In the genomic region with DNA sequence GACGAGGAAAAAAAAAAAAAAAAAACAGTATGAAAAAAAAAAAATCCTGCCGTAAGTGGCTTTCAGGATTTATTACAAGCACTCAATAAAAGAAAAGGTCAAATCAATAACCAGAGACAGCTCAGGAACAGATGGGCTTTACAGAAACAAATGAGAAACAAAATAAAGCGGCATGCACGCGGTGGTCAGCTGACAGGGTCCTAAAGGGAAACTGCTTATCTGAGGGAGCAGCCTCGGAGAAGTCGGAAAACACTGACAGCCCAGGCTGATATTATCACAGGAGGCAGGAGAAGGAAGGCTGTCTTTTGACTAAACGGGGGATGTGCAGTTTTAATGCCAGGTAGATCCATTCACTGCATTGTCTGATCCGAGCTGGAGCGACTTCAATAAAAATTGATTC, we compare ENCODE assay signal across 9 mouse cellular contexts.
DNase-seq lines count a peak whose midpoint lies in the region; ATAC-seq and TF ChIP-seq lines count a peak whose summit lies in the region.
"Had no signal": no experiment of that assay in that cellular context is flagged by ENCODE, and none has a peak within 500 bp of the region (broad histone marks: within the 10 kb centered on the region; RNA-seq: fewer than 3 reads in every experiment).

No protein-coding gene starts in this region.

- H3K27ac ChIP-seq in heart, embryonic 14.5 days (replicated peaks in 1 of 2; ENCODE audit: control insufficient read depth in 1 of 2, insufficient read depth in 1 of 2, low read depth in 2 of 2, low read length in 2 of 2): peak overlapping the region in 1 of 2 experiments; percentile 14; a peak in 1 of 4 replicates
- no peak overlapping the region for H3K27ac ChIP-seq in embryonic facial prominence, embryonic 13.5 days
- H3K27ac ChIP-seq in intestine, embryonic 15.5 days: no peak overlapping the region
- no peak overlapping the region for H3K27ac ChIP-seq in midbrain, postnatal 0 days (ENCODE audit: low read depth, low read length)
- H3K27ac ChIP-seq: macrophage had no signal

- TF ChIP-seq CTCF in midbrain, postnatal 0 days (IDR thresholded peaks at IDR 0.05): no peak

- no peak for DNase-seq in heart, adult 11 months
- peak; percentile 31 for DNase-seq in midbrain, postnatal 0 days (ENCODE audit: low spot score)
- no peak for DNase-seq in layer of hippocampus, postnatal 25 days (ENCODE audit: extremely low spot score in 1 of 2, low spot score in 1 of 2)
- DNase-seq in urinary bladder, adult 2 months (ENCODE audit: low spot score): no peak

- peak overlapping the region; percentile 60 for H3K9ac ChIP-seq in heart, embryonic 14.5 days (ENCODE audit: low read length)
- 0 out of 2 replicates have a peak overlapping the region, but pooled peaks have one; percentile 16 for H3K9ac ChIP-seq in embryonic facial prominence, embryonic 13.5 days
- H3K9ac ChIP-seq in intestine, embryonic 15.5 days: no peak overlapping the region
- H3K9ac ChIP-seq in midbrain, postnatal 0 days (replicated peaks; ENCODE audit: low read length, poor library complexity, severe bottlenecking): 0 out of 2 replicates have a peak overlapping the region, but pooled peaks have one; percentile 5

- H3K36me3 ChIP-seq in heart, embryonic 14.5 days (ENCODE audit: control insufficient read depth, insufficient read depth, low read length): peaks cover 43% of the 10 kb centered on the region
- H3K36me3 ChIP-seq in embryonic facial prominence, embryonic 13.5 days: peaks cover 18% of the 10 kb centered on the region
- H3K36me3 ChIP-seq in intestine, embryonic 15.5 days: peaks cover 10% of the 10 kb centered on the region
- peaks cover 13% of the 10 kb centered on the region for H3K36me3 ChIP-seq in midbrain, postnatal 0 days (ENCODE audit: insufficient read depth, low read length)

- no peaks in the 10 kb centered on the region for H3K9me3 ChIP-seq in heart, embryonic 14.5 days (ENCODE audit: control insufficient read depth, low read length)
- H3K9me3 ChIP-seq in embryonic facial prominence, embryonic 13.5 days: no peaks in the 10 kb centered on the region
- H3K9me3 ChIP-seq in intestine, embryonic 15.5 days: no peaks in the 10 kb centered on the region
- H3K9me3 ChIP-seq in midbrain, postnatal 0 days (ENCODE audit: low read length): no peaks in the 10 kb centered on the region

- peak overlapping the region; percentile 24 to 34; a peak in 3 of 4 replicates for H3K4me3 ChIP-seq in heart, embryonic 14.5 days (ENCODE audit: control insufficient read depth in 1 of 2, insufficient read depth in 1 of 2, low read depth in 1 of 2, low read length in 2 of 2)
- peak overlapping the region; percentile 32 for H3K4me3 ChIP-seq in embryonic facial prominence, embryonic 13.5 days
- H3K4me3 ChIP-seq in intestine, embryonic 15.5 days (replicated peaks): 0 out of 2 replicates have a peak overlapping the region, but pooled peaks have one; percentile 11
- peak overlapping the region; percentile 40 for H3K4me3 ChIP-seq in midbrain, postnatal 0 days (ENCODE audit: low read depth, low read length)

- H3K27me3 ChIP-seq in heart, embryonic 14.5 days (ENCODE audit: control insufficient read depth, insufficient read depth, low read length): no peaks in the 10 kb centered on the region
- no peaks in the 10 kb centered on the region for H3K27me3 ChIP-seq in embryonic facial prominence, embryonic 13.5 days
- no peaks in the 10 kb centered on the region for H3K27me3 ChIP-seq in intestine, embryonic 15.5 days (replicated peaks)
- no peaks in the 10 kb centered on the region for H3K27me3 ChIP-seq in midbrain, postnatal 0 days (ENCODE audit: insufficient read depth, low read length)

- peak overlapping the region; percentile 63 for H3K4me2 ChIP-seq in heart, embryonic 14.5 days (ENCODE audit: low read length)
- H3K4me2 ChIP-seq in embryonic facial prominence, embryonic 13.5 days: peak overlapping the region; percentile 56
- H3K4me2 ChIP-seq in intestine, embryonic 15.5 days (replicated peaks): peak overlapping the region; percentile 43
- H3K4me2 ChIP-seq in midbrain, postnatal 0 days (ENCODE audit: low read depth, low read length, poor library complexity, severe bottlenecking): peak overlapping the region; percentile 49

- ATAC-seq in heart, embryonic 14.5 days (ENCODE audit: insufficient number of reproducible peaks, insufficient read depth, low FRiP score, low read depth): no peak
- ATAC-seq in embryonic facial prominence, embryonic 13.5 days (ENCODE audit: insufficient number of reproducible peaks, insufficient read depth, low FRiP score, low TSS enrichment, low read depth): no peak
- ATAC-seq in intestine, embryonic 15.5 days: 0 out of 2 replicates have a peak, but pooled peaks have one; percentile 25
- ATAC-seq in midbrain, postnatal 0 days (ENCODE audit: low FRiP score): no peak
- no peak for ATAC-seq in monocyte, adult 5-6 weeks (replicated peaks; ENCODE audit: insufficient number of reproducible peaks, low FRiP score, low TSS enrichment, poor library complexity, severe bottlenecking)

- H3K4me1 ChIP-seq in heart, embryonic 14.5 days (ENCODE audit: control insufficient read depth in 2 of 2, insufficient read depth in 2 of 2, low read length in 2 of 2): peaks cover 8 to 9% of the 10 kb centered on the region in 2 experiments
- H3K4me1 ChIP-seq in embryonic facial prominence, embryonic 13.5 days: peaks cover 12% of the 10 kb centered on the region
- H3K4me1 ChIP-seq in intestine, embryonic 15.5 days (replicated peaks): 0 out of 2 replicates have a peak, but pooled peaks cover 5% of the 10 kb centered on the region
- H3K4me1 ChIP-seq in midbrain, postnatal 0 days (ENCODE audit: insufficient read depth, low read length): no peaks in the 10 kb centered on the region

- 23% methylated on average over 10 of the region's 10 CpGs for WGBS in heart, embryonic 14.5 days
- WGBS in embryonic facial prominence, embryonic 13.5 days: 33% methylated on average over 10 of the region's 10 CpGs
- 27% methylated on average over 10 of the region's 10 CpGs for WGBS in intestine, embryonic 15.5 days
- 24% methylated on average over 10 of the region's 10 CpGs for WGBS in midbrain, postnatal 0 days
